Mouse (Mus musculus) liver, embryonic 14.5 days (tissue): ENCODE results near the gene Asb8.

Experiments
- CTCF ChIP-seq: IDR thresholded peaks from 2 replicates; pipeline ENCODE4 v1.5.1; 2016; ENCODE audit warnings: antibody characterized with exemption, low read depth, control low read depth
- EP300 ChIP-seq: IDR thresholded peaks from 2 replicates; pipeline ENCODE4 v1.6.1; 2016; ENCODE audit warnings: antibody characterized with exemption, low read depth

- TF ChIP-seq CTCF (no peak), EP300 (no peak)
Observed at GRCm38 (mm10) chr15:98142515-98142914, 22.9 kb downstream of the Asb8 start.
